Mouse (Mus musculus) left cerebral cortex, adult 2 months (tissue): ENCODE results near the gene Abcb8. TPM values are rescaled to one million over a fixed set of nuclear protein-coding genes. Genes with fewer than 3 reads are reported as not detected.
A peak's percentile ranks its signal among the peaks of the same experiment; 100 is the strongest.

ENCODE experiments used
- DNase-seq, 2 experiments: peaks; one replicate each; pipeline ENCODE4 v3.0.0; 2021 to 2022; ENCODE audit warnings: low spot score in 2 of 2, mixed read lengths in 1 of 2; ENCODE audit errors: extremely low spot score in 1 of 2
- H3K27ac ChIP-seq: fragments of 200-600 bp; 2 replicates; pipeline ENCODE4 v1.8.1; 2022
- H3K4me3 ChIP-seq: fragments of 200-600 bp; 2 replicates; pipeline ENCODE4 v1.8.1; 2022
- CTCF ChIP-seq: fragments of 200-600 bp; IDR thresholded peaks from 2 replicates; pipeline ENCODE4 v1.8.1; 2022; ENCODE audit warnings: antibody characterized with exemption, mild to moderate bottlenecking, moderate library complexity
- intact Hi-C: fragments of 180-260 bp; cut with DNase I; formaldehyde crosslinking; loops from one replicate; pipeline ENCODE4 v1.15.1; 2025
- total RNA-seq, 2 experiments: library from RNA; stranded (reverse); gene quantifications; 2 replicates each; pipeline ENCODE4 v1.2.3; 2021

Abcb8 gene
- total RNA-seq, 2 experiments from 2014 or later = 45.3 to 54.9 TPM

- TF ChIP-seq CTCF = no peak
- Histone ChIP-seq H3K27ac (no peak overlapping the region), H3K4me3 (no peak overlapping the region)
- no peak for DNase-seq
- intact Hi-C loops = no loop called here
Observed at GRCm38 (mm10) chr5:24433993-24434392, 40.5 kb downstream of the Abcb8 start.

GRCm38 (mm10) chr5:24441187-24441586, 47.7 kb downstream of the Abcb8 start:
- no peak overlapping the region for H3K27ac ChIP-seq
- intact Hi-C loops = no loop called here
- no peak for DNase-seq
- no peak overlapping the region for H3K4me3 ChIP-seq
- no peak for TF ChIP-seq CTCF

- TF ChIP-seq CTCF = no peak
- H3K27ac ChIP-seq = no peak overlapping the region
- no peak overlapping the region for H3K4me3 ChIP-seq
- intact Hi-C loops = no loop called here
- no peak for DNase-seq
Observed at GRCm38 (mm10) chr5:24442029-24442428, 48.6 kb downstream of the Abcb8 start.

GRCm38 (mm10) chr5:24443204-24443603, 49.7 kb downstream of the Abcb8 start:
- H3K27ac ChIP-seq = no peak overlapping the region

GRCm38 (mm10) chr5:24443927-24444326, 50.5 kb downstream of the Abcb8 start:
- no peak for DNase-seq
- intact Hi-C loops = loop anchor here (2.0 kb wide), 1 partner anchor 19 kb away; no protein-coding TSS in a partner anchor
- TF ChIP-seq CTCF = no peak
- peak overlapping the region; percentile 92 for H3K4me3 ChIP-seq
- H3K27ac ChIP-seq = peak overlapping the region; percentile 99; the same call in 1 of the 2 replicates

More at GRCm38 (mm10) chr5:24443204-24443603, 49.7 kb downstream of the Abcb8 start:
- DNase-seq = no peak
- intact Hi-C loops = no loop called here
- H3K4me3 ChIP-seq = no peak overlapping the region
- no peak for TF ChIP-seq CTCF

- intact Hi-C loops = loop anchor here (2.0 kb wide), 1 partner anchor 20 kb away; no protein-coding TSS in a partner anchor
- no peak for TF ChIP-seq CTCF
- H3K27ac ChIP-seq = peak within 1 kb of the TSS; percentile 99
- DNase-seq = peak; percentile 95
- H3K4me3 ChIP-seq = peak within 1 kb of the TSS; percentile 92
Observed at GRCm38 (mm10) chr5:24444746-24445427, 51.4 kb downstream of the Abcb8 start, which contains the start of gene Fastk. Gene Fastk (minus strand): TSS chr5:24445287.

- DNase-seq = no peak
- peak overlapping the region; percentile 99 for H3K27ac ChIP-seq
- peak overlapping the region; percentile 92 for H3K4me3 ChIP-seq
- intact Hi-C loops = loop anchor here (2.0 kb wide), 1 partner anchor 21 kb away; no protein-coding TSS in a partner anchor
- TF ChIP-seq CTCF = no peak; the same call in 1 of the 2 replicates
Observed at GRCm38 (mm10) chr5:24445428-24446080, 52.1 kb downstream of the Abcb8 start.

- no peak for DNase-seq
- H3K27ac ChIP-seq = no peak overlapping the region
- TF ChIP-seq CTCF = no peak
- H3K4me3 ChIP-seq = peak overlapping the region; percentile 77; the same call in 1 of the 2 replicates
- intact Hi-C loops = no loop called here
Observed at GRCm38 (mm10) chr5:24446630-24447029, 53.2 kb downstream of the Abcb8 start.

- Histone ChIP-seq H3K4me3 (peak within 1 kb of the TSS; percentile 77), H3K27ac (peak within 1 kb of the TSS; percentile 94)
- intact Hi-C loops = no loop called here
- no peak for TF ChIP-seq CTCF
- DNase-seq = peak; percentile 84 to 86
Observed at GRCm38 (mm10) chr5:24447624-24448298, 54.3 kb downstream of the Abcb8 start, which contains the start of gene Tmub1. Gene Tmub1 (minus strand): TSS chr5:24447854.

- no peak; the same call in 1 of the 2 replicates for TF ChIP-seq CTCF
- peak overlapping the region; percentile 95 for H3K27ac ChIP-seq
- DNase-seq = peak; percentile 85 to 91
- peak overlapping the region; percentile 81 for H3K4me3 ChIP-seq
- intact Hi-C loops = loop anchor here (1.0 kb wide), 1 partner anchor 28 kb away; the partner anchor contains the start of genes Cdk5 and Slc4a2
Observed at GRCm38 (mm10) chr5:24451264-24452029, 58.0 kb downstream of the Abcb8 start.
